Mouse (Mus musculus) c-Kit-positive CD71-negative TER-119-negative erythroid progenitor cells, embryonic 14.5 days (primary cell): ENCODE results near the gene Cd3eap.

ENCODE experiments used
- DNase-seq: peaks from one replicate; pipeline ENCODE4 v3.0.0-alpha.2; 2013; ENCODE audit warnings: low read depth

Cd3eap gene

DNA sequence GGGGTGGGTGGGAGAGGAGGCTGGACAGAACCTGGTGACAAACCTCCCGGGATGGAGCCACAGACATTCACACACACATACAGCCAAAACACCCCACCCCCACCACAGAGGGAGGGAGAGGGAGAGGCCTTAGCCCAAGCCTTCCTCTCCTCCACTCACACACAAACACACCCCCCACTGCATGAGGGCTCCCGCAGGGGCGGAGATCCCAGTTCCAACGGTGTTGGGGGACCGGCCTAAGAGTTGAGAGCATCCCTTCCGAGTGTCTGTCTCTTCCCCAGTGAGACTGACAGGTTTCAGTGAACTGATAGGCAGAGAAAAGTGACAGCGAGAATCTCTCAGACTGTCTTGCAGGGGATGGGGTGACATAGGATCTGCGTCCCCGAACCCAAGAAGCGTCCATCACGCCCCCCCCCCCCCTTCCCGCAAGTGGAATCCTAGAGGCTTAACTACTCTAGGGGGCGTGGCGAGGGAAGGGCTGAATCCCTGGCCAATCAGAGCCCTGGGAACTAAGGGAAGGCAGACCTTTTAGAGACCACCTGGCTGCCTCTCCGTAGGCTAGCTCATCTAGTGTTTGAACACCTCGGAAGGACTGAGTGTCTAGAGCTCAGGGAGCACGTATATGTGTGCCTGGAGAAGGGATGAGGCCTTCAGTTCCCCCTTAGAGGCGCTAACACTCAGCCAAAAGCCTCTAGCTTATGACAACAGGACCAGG, 51.4 kb downstream of the Cd3eap start:
- DNase-seq, result no peak

DNA sequence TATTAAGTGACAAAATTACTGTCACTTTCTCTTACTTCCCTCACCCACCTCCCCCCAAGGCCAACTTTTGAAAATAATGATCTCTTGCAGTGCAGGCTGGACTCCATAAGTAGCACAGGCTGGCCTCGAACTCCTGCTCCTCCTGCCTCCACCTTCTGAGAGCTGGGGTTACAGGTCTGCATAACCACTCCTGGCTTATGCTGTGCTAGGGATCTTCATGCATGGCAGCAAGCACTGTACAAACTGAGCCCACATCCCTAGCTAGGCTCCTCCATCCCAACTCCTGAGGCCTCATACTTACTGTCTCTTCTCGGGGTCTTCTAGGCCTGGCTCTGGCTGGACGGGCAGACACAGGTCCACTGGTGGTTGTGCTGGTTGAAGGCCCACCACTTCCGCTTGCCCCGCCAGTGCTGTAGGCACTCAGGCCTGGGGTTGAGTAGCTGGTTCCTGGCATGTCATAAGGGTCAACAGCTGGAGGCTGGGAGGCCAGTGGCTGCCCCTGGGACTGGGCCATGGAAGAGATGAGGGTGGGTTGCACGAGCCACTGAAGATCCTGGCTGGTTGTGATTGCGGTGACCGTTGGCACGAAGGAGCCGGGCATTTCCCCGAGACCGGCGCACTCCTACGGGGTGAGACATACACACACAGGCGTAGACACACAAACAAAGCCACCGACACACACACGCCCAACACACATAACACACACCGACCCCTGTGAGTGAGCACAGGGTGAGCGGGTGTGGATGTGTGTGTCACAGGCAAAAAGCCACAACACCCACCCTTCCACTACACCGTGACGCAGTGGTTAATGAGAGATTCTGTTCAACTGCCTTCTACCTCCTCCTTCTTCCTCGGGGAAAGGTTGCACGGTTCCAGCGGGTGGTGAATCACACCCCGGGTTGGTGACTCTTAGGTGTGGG, 52.2 kb downstream of the Cd3eap start:
- DNase-seq, result no peak
